Mouse (Mus musculus): ENCODE data around the gene Gm11084. TPM values are rescaled to one million over a fixed set of nuclear protein-coding genes. Genes with fewer than 3 reads are reported as not detected.

The Gm11084 gene
- polyA plus RNA-seq, 1 experiment: not detected

DNA sequence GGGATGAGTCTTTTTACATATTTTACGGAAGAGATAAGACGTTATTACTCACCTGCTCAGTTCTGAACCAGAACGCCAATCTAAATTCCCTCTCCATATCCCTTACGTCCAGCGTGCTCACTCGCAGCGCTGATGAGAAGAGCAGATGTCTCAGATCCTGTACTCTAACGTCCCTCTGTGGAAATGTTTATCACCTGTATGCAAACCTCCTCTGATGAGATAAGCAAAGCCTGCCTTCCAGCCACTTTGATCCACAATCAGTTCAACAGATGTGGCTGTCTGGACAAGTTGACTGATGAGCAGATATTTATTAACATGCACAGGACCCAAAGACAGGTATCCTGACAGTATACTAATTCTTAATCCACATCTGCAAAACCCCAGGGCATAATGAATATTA is 13.7 kb upstream of the Gm11084 start:
- TF ChIP-seq FOSL1 (IDR thresholded peaks at IDR 0.05; ENCODE audit: insufficient read depth, low read length, poor library complexity, severe bottlenecking) (no peak), MYOD1 (IDR thresholded peaks at IDR 0.05; ENCODE audit: control insufficient read depth, insufficient read length, low read depth) (no peak), USF1 (IDR thresholded peaks at IDR 0.05; ENCODE audit: low read depth) (no peak), CTCF (IDR thresholded peaks at IDR 0.05; ENCODE audit: control insufficient read depth, insufficient read depth, insufficient read length) (no peak), MAX (IDR thresholded peaks at IDR 0.05) (no peak), CEBPB (IDR thresholded peaks at IDR 0.05; ENCODE audit: low read depth) (no peak), MYOG (IDR thresholded peaks at IDR 0.05; ENCODE audit: control insufficient read depth, extremely low read depth, insufficient read length) (no peak)
- Histone ChIP-seq H3K79me3 (ENCODE audit: low read depth) (no peaks in the 10 kb centered on the region), H3K79me2 (ENCODE audit: control insufficient read depth, insufficient read depth) (no peaks in the 10 kb centered on the region), H3K36me3 (ENCODE audit: control insufficient read depth, insufficient read depth) (no peaks in the 10 kb centered on the region), H3ac (ENCODE audit: control insufficient read depth, insufficient read length, low read depth) (no peak overlapping the region), H3K27me3 (ENCODE audit: control insufficient read depth, insufficient read depth, insufficient read length) (no peaks in the 10 kb centered on the region), H3K4me3 (ENCODE audit: insufficient read depth, poor library complexity, severe bottlenecking) (no peak overlapping the region)

GRCm38 (mm10) chr2:72997586-72997985 is 11.1 kb upstream of the Gm11084 start:
- Histone ChIP-seq H3K27me3 (ENCODE audit: control insufficient read depth, insufficient read depth, insufficient read length) (no peaks in the 10 kb centered on the region), H3K4me3 (ENCODE audit: insufficient read depth, poor library complexity, severe bottlenecking) (no peak overlapping the region), H3ac (ENCODE audit: control insufficient read depth, insufficient read length, low read depth) (no peak overlapping the region), H3K79me3 (ENCODE audit: low read depth) (no peaks in the 10 kb centered on the region), H3K79me2 (ENCODE audit: control insufficient read depth, insufficient read depth) (no peaks in the 10 kb centered on the region), H3K36me3 (ENCODE audit: control insufficient read depth, insufficient read depth) (no peaks in the 10 kb centered on the region)
- TF ChIP-seq MAX (IDR thresholded peaks at IDR 0.05) (no peak), FOSL1 (IDR thresholded peaks at IDR 0.05; ENCODE audit: insufficient read depth, low read length, poor library complexity, severe bottlenecking) (no peak), USF1 (IDR thresholded peaks at IDR 0.05; ENCODE audit: low read depth) (no peak), CEBPB (IDR thresholded peaks at IDR 0.05; ENCODE audit: low read depth) (no peak), MYOG (IDR thresholded peaks at IDR 0.05; ENCODE audit: control insufficient read depth, extremely low read depth, insufficient read length) (no peak), CTCF (IDR thresholded peaks at IDR 0.05; ENCODE audit: control insufficient read depth, insufficient read depth, insufficient read length) (no peak), MYOD1 (IDR thresholded peaks at IDR 0.05; ENCODE audit: control insufficient read depth, insufficient read length, low read depth) (no peak)

- Histone ChIP-seq H3ac (ENCODE audit: control insufficient read depth, insufficient read length, low read depth) (no peak overlapping the region), H3K79me2 (ENCODE audit: control insufficient read depth, insufficient read depth) (no peaks in the 10 kb centered on the region), H3K79me3 (ENCODE audit: low read depth) (no peaks in the 10 kb centered on the region), H3K36me3 (ENCODE audit: control insufficient read depth, insufficient read depth) (no peaks in the 10 kb centered on the region), H3K27me3 (ENCODE audit: control insufficient read depth, insufficient read depth, insufficient read length) (no peaks in the 10 kb centered on the region), H3K4me3 (ENCODE audit: insufficient read depth, poor library complexity, severe bottlenecking) (no peak overlapping the region)
- no peak for TF ChIP-seq FOSL1 (IDR thresholded peaks at IDR 0.05; ENCODE audit: insufficient read depth, low read length, poor library complexity, severe bottlenecking)
- TF ChIP-seq MAX (IDR thresholded peaks at IDR 0.05): no peak
- TF ChIP-seq MYOD1 (IDR thresholded peaks at IDR 0.05; ENCODE audit: control insufficient read depth, insufficient read length, low read depth): no peak
- TF ChIP-seq MYOG (IDR thresholded peaks at IDR 0.05; ENCODE audit: control insufficient read depth, extremely low read depth, insufficient read length): no peak
- TF ChIP-seq USF1 (IDR thresholded peaks at IDR 0.05; ENCODE audit: low read depth): no peak
- no peak for TF ChIP-seq CEBPB (IDR thresholded peaks at IDR 0.05; ENCODE audit: low read depth)
- no peak for TF ChIP-seq CTCF (IDR thresholded peaks at IDR 0.05; ENCODE audit: control insufficient read depth, insufficient read depth, insufficient read length)
These were observed 10.4 kb upstream of the Gm11084 start for GRCm38 (mm10) chr2:72996808-72997378.

- no peaks in the 10 kb centered on the region for H3K36me3 ChIP-seq (ENCODE audit: control insufficient read depth, insufficient read depth)
- H3K4me3 ChIP-seq (ENCODE audit: insufficient read depth, poor library complexity, severe bottlenecking): no peak overlapping the region
- no peaks in the 10 kb centered on the region for H3K27me3 ChIP-seq (ENCODE audit: control insufficient read depth, insufficient read depth, insufficient read length)
- TF ChIP-seq CTCF (IDR thresholded peaks at IDR 0.05; ENCODE audit: control insufficient read depth, insufficient read depth, insufficient read length): no peak
- no peak for TF ChIP-seq USF1 (IDR thresholded peaks at IDR 0.05; ENCODE audit: low read depth)
- TF ChIP-seq CEBPB (IDR thresholded peaks at IDR 0.05; ENCODE audit: low read depth): no peak
- no peak for TF ChIP-seq MYOD1 (IDR thresholded peaks at IDR 0.05; ENCODE audit: control insufficient read depth, insufficient read length, low read depth)
- TF ChIP-seq FOSL1 (IDR thresholded peaks at IDR 0.05; ENCODE audit: insufficient read depth, low read length, poor library complexity, severe bottlenecking): no peak
- TF ChIP-seq MYOG (IDR thresholded peaks at IDR 0.05; ENCODE audit: control insufficient read depth, extremely low read depth, insufficient read length): no peak
- TF ChIP-seq MAX (IDR thresholded peaks at IDR 0.05): no peak
- no peaks in the 10 kb centered on the region for H3K79me3 ChIP-seq (ENCODE audit: low read depth)
- no peak overlapping the region for H3ac ChIP-seq (ENCODE audit: control insufficient read depth, insufficient read length, low read depth)
- no peaks in the 10 kb centered on the region for H3K79me2 ChIP-seq (ENCODE audit: control insufficient read depth, insufficient read depth)
These were observed 9.0 kb upstream of the Gm11084 start for GRCm38 (mm10) chr2:72995346-72996097.

- Histone ChIP-seq H3K27me3 (ENCODE audit: control insufficient read depth, insufficient read depth, insufficient read length) (no peaks in the 10 kb centered on the region), H3K79me2 (ENCODE audit: control insufficient read depth, insufficient read depth) (no peaks in the 10 kb centered on the region), H3K79me3 (ENCODE audit: low read depth) (no peaks in the 10 kb centered on the region), H3K36me3 (ENCODE audit: control insufficient read depth, insufficient read depth) (no peaks in the 10 kb centered on the region), H3ac (ENCODE audit: control insufficient read depth, insufficient read length, low read depth) (no peak overlapping the region), H3K4me3 (ENCODE audit: insufficient read depth, poor library complexity, severe bottlenecking) (no peak overlapping the region)
- TF ChIP-seq MYOD1 (IDR thresholded peaks at IDR 0.05; ENCODE audit: control insufficient read depth, insufficient read length, low read depth): no peak
- TF ChIP-seq MAX (IDR thresholded peaks at IDR 0.05): no peak
- TF ChIP-seq FOSL1 (IDR thresholded peaks at IDR 0.05; ENCODE audit: insufficient read depth, low read length, poor library complexity, severe bottlenecking): no peak
- no peak for TF ChIP-seq CEBPB (IDR thresholded peaks at IDR 0.05; ENCODE audit: low read depth)
- TF ChIP-seq USF1 (IDR thresholded peaks at IDR 0.05; ENCODE audit: low read depth): no peak
- TF ChIP-seq MYOG (IDR thresholded peaks at IDR 0.05; ENCODE audit: control insufficient read depth, extremely low read depth, insufficient read length): no peak
- TF ChIP-seq CTCF (IDR thresholded peaks at IDR 0.05; ENCODE audit: control insufficient read depth, insufficient read depth, insufficient read length): no peak
These were observed 7.6 kb upstream of the Gm11084 start for GRCm38 (mm10) chr2:72994165-72994564.

Measured in C2C12 (cell line).